Mouse (Mus musculus): Measurements from ENCODE around the gene Cxcl17. TPM values are rescaled to one million over a fixed set of nuclear protein-coding genes. Genes with fewer than 3 reads are reported as not detected.

Cxcl17 gene
- total RNA-seq, 2 experiments from 2014 or later = not detected

DNA sequence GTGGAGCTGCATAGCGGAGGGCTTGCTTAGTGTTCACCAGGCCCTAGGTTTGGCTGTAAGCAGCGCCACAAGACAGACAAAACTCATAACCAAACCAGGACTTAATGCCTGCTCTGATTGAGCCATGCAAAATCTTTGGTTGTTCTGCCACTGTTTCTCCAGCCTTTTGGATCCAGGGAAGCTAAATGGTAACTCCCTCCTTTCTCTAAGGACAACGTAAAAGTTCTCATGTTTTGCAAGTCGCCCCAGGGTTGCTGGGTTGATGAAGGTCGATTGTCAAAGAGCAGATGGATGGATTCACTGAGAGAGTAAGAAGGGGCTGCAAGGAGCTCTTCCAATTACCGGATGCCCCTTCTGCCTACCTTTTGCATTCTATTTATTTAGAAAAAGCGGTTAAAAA lies 17.9 kb downstream of the Cxcl17 start:
- ATAC-seq (replicated peaks; ENCODE audit: low FRiP score, poor library complexity, severe bottlenecking) = no peak

GRCm38 (mm10) chr7:25393451-25394210 lies 19.1 kb downstream of the Cxcl17 start:
- ATAC-seq (replicated peaks; ENCODE audit: low FRiP score, poor library complexity, severe bottlenecking) = no peak

DNA sequence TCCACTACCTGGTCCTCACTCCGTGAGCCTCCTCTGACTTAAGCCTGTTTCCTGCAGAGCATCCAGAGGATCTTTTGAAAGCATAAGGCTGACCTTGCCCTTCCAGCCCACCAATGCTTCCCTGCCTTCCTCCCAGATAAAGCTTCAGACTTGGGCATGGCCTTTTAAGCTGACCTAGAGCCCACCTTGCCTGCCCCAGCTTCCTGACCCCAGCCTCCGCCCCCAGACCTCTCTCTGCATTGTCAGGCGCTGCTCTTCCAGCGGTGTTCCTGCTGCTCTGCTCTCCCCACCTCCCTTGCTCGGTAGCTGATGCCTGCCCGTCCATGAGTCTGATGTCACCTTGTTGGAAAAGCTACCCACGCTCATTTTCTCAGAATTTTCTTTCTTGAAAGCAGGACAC lies 19.8 kb downstream of the Cxcl17 start:
- ATAC-seq (replicated peaks; ENCODE audit: low FRiP score, poor library complexity, severe bottlenecking) = no peak

DNA sequence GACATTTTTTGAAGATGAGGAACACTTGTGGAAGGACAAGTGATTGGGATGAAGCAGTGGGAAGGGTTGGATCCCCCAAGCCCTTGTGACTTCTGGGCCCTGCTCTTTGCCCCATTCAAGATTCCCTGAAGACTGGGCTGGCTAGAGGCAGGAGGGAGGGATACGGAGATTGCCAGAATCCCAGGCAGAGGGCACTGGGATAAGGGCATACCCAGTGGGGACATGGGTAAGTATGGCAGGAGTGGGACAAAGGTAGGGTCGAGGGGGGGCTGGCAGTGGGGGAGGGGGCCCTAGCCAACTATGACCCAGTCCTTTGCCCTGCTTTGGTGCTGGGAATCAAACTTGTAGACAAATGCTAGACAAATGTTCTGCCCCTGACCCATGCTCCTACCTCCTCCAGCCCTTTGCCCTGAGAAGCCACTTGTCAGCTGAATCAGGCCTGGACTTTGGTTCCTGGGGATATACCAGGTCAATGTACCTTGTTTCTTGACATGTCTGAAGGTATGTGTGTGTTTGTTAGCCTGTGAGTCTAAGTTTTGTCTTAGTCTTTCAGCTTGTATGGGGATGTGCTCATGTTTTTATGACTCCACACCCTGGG lies 20.7 kb downstream of the Cxcl17 start:
- ATAC-seq (replicated peaks; ENCODE audit: low FRiP score, poor library complexity, severe bottlenecking) = no peak

DNA sequence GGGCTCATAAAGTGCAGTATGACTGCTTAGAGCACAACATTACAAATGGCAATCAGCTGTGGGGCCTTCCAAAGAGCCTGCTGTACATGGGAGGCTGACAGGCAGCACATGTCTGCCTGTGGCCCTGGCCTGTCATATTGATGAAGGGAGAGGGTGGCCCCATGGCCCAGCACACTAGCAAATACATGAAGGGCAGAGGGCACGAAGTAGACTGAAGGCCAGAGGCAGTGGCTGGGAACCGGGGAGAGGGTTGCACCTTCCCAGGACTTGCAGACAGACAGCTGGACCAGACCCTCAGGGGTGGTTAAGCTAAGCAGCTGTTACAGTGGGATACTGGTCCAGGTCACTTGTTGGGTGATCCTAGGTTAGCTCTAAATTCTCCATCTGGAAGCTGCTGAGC lies 21.7 kb downstream of the Cxcl17 start:
- no peak for ATAC-seq (replicated peaks; ENCODE audit: low FRiP score, poor library complexity, severe bottlenecking)

GRCm38 (mm10) chr7:25390054-25390770 lies 22.5 kb downstream of the Cxcl17 start:
- ATAC-seq (replicated peaks; ENCODE audit: low FRiP score, poor library complexity, severe bottlenecking) = peak; percentile 95

GRCm38 (mm10) chr7:25388916-25389315 lies 23.8 kb downstream of the Cxcl17 start:
- no peak for ATAC-seq (replicated peaks; ENCODE audit: low FRiP score, poor library complexity, severe bottlenecking)

DNA sequence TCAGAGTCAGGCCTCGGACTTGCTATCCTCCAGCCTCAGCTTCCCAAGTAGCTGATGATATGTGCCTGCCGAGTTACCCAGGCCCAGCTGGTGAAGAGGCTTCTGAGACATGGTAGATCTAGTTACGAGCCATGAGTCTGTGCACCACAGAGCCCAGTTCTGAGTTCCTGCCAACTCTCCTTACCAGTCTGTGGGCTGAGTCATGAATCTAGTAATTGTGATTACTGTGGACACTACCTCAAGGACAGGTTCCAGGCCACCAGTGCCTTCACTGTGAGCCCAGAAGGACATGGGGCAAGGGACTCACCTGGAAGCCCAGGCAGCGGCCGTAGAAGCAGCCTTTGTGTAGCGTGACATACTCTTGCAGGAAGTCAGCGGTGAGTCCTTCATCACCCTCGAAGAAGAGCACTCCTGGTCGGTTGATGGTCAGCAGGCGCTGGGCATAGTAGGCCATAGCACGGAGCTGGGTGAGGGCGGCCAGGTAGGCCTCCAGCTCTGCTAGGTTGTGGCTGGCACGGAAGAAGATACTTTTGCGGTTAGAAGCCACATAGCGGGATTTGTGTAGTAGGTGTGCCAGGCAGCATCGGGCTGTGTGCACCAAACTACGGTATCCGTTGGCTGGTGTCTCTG lies 24.8 kb downstream of the Cxcl17 start:
- no peak for ATAC-seq (replicated peaks; ENCODE audit: low FRiP score, poor library complexity, severe bottlenecking)

- ATAC-seq (replicated peaks; ENCODE audit: low FRiP score, poor library complexity, severe bottlenecking) = no peak
Observed at GRCm38 (mm10) chr7:25385850-25386555, 26.7 kb downstream of the Cxcl17 start.

- ATAC-seq (replicated peaks; ENCODE audit: low FRiP score, poor library complexity, severe bottlenecking) = no peak
Observed at GRCm38 (mm10) chr7:25385259-25385658, 27.4 kb downstream of the Cxcl17 start.

- no peak for ATAC-seq (replicated peaks; ENCODE audit: low FRiP score, poor library complexity, severe bottlenecking)
Observed at GRCm38 (mm10) chr7:25384818-25385217, 27.9 kb downstream of the Cxcl17 start.

DNA sequence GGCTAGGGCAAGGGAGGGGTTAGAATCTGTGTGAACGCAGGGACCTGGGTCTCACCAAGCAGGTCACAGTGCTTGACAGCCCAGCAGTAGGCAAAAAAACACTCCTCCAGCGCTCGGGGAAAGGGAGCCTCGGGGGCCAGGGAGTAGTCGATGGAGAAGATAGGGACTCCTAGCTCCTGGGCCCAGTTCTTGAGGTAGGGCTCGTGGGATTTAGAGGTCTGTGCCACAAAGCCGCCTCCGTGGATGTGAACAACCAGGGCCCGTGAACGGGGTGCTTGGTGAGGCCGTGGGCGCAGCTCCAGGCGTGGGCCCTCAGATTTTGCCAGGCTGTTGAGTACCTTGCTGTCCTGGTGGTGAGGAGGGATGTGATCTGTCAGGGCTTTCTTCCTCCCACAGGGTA lies 28.4 kb downstream of the Cxcl17 start:
- ATAC-seq (replicated peaks; ENCODE audit: low FRiP score, poor library complexity, severe bottlenecking) = no peak

DNA sequence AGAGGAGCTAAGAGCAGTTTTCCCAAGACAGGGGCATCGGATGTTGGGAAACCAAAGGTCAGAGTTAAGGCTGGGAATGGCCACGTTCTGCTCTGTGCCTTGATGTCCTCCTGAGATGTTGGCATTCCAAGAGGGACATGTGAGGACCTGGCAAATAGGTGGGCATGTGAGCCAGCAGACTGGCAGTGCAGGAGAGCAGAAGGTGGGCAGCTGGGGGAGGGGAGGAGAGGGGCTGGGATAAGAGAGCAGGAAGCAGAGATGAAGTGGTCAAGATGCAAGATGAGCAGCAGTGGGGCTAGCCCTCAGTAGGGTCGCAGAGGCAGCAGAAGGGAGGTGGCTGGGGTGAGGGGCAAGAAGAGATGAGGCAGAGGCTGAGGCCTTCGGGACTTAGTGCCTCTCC lies 28.8 kb downstream of the Cxcl17 start:
- no peak for ATAC-seq (replicated peaks; ENCODE audit: low FRiP score, poor library complexity, severe bottlenecking)

GRCm38 (mm10) chr7:25383385-25383784 lies 29.3 kb downstream of the Cxcl17 start:
- no peak for ATAC-seq (replicated peaks; ENCODE audit: low FRiP score, poor library complexity, severe bottlenecking)

DNA sequence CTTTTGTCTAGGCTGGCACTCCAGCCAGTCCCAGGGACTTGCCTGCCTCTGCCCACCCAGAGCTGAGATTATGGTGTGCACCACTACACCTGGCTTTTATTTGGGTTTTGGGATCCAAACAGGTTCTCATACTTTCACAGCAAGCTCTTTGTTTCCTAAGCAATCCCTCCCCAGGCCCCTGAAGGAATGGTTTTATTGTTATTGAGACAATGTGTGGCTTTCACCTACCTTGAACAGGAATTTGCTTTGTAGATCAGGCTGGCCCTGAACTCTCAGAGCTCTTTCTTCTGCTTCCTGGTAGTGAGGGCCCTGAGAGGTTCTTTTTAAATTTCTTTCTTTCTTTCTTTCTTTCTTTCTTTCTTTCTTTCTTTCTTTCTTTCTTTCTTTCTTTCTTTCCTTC lies 30.1 kb downstream of the Cxcl17 start:
- ATAC-seq (replicated peaks; ENCODE audit: low FRiP score, poor library complexity, severe bottlenecking) = no peak

GRCm38 (mm10) chr7:25381284-25381680 lies 31.4 kb downstream of the Cxcl17 start:
- ATAC-seq (replicated peaks; ENCODE audit: low FRiP score, poor library complexity, severe bottlenecking) = no peak

DNA sequence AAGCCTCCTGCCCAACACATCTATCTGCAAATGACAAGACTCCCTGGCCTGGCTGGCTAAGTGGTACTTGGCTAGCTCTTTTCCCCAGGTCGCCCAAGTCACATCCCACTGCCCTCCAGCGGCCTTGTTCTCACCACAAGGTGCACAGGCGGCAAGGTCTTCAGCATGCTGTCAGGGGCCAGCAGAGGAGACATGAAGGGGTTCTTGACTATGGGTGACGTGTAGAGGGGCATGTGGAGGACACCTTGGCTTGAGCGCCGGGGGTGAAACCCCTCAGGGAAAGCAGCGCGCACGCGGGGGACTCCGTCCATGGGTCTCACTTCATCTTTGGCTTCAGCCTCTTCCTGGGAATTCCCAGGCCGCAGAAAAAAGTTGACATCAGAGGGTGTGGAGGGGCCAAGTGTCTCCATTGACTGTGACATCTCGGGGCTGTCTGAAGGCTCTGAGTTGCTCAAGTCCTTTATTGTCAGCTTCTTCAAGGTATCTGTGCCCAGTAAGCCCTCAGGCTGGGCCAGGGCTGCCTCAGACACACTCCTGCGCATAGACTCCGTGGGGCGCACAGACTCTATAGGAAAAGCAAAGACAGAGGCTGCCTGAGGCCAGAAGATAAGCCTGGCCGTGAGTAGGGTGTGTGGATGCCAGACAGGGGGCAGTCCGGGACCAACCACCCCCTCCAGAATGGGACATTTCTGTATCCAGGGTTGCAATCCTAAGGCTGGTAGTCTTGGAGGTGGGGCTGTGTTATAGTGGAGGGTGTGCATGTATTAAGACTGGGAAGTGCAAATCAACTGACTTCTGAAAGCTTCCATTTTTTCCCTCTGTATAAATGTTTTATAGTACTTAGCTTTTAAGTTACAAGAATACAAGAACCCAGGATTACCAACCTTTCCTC lies 32.0 kb downstream of the Cxcl17 start:
- no peak for ATAC-seq (replicated peaks; ENCODE audit: low FRiP score, poor library complexity, severe bottlenecking)

DNA sequence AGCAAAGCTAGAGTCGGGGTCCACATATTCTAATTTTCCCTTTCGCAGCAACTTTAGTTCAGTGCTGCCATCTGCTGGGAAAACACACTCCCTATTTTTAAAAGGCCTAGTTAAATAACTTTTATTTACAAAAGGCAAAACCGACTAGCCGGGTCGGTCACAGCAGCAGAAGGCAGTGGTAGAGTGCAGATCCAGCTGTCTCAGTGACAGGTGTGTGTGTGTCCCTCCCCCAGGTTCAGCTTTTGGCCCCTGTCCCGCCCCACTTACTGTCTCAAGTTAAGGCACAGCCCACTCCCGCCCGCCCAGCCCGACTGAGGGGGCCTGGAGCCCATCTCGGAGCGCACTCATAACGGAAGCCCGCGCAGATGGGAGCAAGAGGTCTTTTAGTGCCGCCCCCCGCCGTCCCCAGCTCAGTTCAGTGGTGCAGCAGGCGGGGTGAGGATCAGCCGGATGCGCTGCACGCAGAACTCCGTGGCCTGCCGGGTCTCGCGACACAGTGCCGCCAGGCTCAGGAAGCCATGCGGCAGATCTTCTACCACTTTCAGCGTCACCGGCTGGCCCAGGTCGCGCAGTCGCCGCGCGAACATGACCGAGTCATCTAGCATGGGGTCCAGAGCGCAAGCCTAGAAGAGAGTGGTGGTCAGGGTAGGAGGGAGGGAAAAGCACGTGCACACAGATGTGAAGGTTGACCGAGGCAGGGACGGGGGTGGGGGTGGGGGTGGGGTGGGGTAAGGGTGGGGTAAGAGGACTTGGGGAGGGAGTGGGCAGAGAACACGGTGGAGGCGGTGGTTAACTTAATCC lies 32.9 kb downstream of the Cxcl17 start:
- no peak for ATAC-seq (replicated peaks; ENCODE audit: low FRiP score, poor library complexity, severe bottlenecking)
